Mouse (Mus musculus): ENCODE measurements at regions not wholly inside any gene's neighbourhood (a gene's known extent, or its start where the extent isn't known, plus 50 kb on each side); places are given as distances from the start of the nearest gene placed in this dataset.

DNA sequence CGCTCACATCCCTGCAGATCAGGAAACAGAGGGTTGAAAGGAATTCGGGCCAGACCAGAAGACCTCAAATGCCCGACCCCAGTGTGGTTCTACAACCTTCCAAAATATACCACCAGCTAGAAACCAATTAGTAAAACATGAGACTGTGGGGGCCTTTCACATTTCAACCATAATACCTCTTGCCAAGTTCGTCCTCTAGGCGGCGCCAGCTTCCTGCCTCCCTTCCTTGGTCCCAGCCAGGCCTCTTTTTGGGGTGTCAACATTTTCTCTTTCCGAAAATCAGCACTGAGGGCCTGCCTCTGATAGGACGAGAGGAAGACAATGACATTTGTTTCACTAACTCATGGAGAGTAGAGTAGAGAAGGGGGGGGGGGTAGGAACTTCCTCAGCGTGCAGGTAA lies 55.5 kb upstream of the Aff3 start:
- Histone ChIP-seq H3K4me3 (ENCODE audit: low read depth, low read length) (no peak overlapping the region), H3K27me3 (ENCODE audit: insufficient read depth, low read length) (no peaks in the 10 kb centered on the region), H3K36me3 (ENCODE audit: insufficient read depth) (no peaks in the 10 kb centered on the region), H3K9me3 (ENCODE audit: low read depth, low read length) (no peaks in the 10 kb centered on the region; the same call in 1 of the 2 replicates), H3K9ac (no peak overlapping the region), H3K27ac (ENCODE audit: low read depth) (no peak overlapping the region), H3K4me2 (no peak overlapping the region), H3K4me1 (ENCODE audit: insufficient read depth) (no peaks in the 10 kb centered on the region)
- 36% methylated on average over 9 of the region's 9 CpGs for WGBS
- DNase-seq, result no peak
- peak; percentile 37 for TF ChIP-seq CTCF (IDR thresholded peaks at IDR 0.05; ENCODE audit: low read depth)
- ATAC-seq (ENCODE audit: insufficient read depth), result no peak

DNA sequence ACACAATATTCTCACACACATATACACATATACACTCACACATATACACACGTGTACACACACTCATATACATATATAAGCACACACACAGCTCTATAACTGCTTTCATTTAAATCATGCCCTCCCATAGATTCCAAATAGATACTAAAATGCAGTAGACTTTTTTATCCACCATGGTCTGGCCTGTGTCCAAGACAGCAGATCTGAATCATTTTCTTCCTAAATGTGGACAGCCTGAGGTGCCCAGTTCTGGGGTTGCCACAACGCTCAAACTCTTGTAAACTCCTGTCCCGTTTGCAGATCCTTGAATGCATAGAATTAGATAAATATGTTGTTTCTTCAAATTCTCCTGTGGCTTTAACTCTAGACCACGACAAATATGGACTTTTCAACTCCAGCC lies 50.9 kb upstream of the Aff3 start:
- no peak for ATAC-seq (ENCODE audit: insufficient read depth)

More for the DNA sequence above, 50.9 kb upstream of the Aff3 start:
- no peaks in the 10 kb centered on the region for H3K27me3 ChIP-seq (ENCODE audit: insufficient read depth, low read length)
- no peak overlapping the region for H3K27ac ChIP-seq (ENCODE audit: low read depth)
- no peak overlapping the region for H3K9ac ChIP-seq
- H3K4me2 ChIP-seq, result no peak overlapping the region
- no peaks in the 10 kb centered on the region for H3K36me3 ChIP-seq (ENCODE audit: insufficient read depth)
- no peak for TF ChIP-seq CTCF (IDR thresholded peaks at IDR 0.05; ENCODE audit: low read depth)
- no peaks in the 10 kb centered on the region for H3K9me3 ChIP-seq (ENCODE audit: low read depth, low read length)
- no peak overlapping the region for H3K4me3 ChIP-seq (ENCODE audit: low read depth, low read length)
- H3K4me1 ChIP-seq (ENCODE audit: insufficient read depth), result no peaks in the 10 kb centered on the region
- DNase-seq, result no peak
- 56% methylated on average over 4 of the region's 4 CpGs for WGBS

Measured in lung, embryonic 14.5 days (tissue).